Mouse (Mus musculus): Measurements from ENCODE around the gene Timp4. TPM values are rescaled to one million over a fixed set of nuclear protein-coding genes. Genes with fewer than 3 reads are reported as not detected.

The Timp4 gene
- total RNA-seq, 2 experiments from 2014 or later, result 20.7 to 23.0 TPM

- Histone ChIP-seq H3K27ac (peak overlapping the region; percentile 76), H3K4me3 (no peak overlapping the region)
- DNase-seq, result peak; percentile 21
- TF ChIP-seq CTCF (IDR thresholded peaks at IDR 0.05), result no peak
- intact Hi-C loops (cut with DNase I), result loop anchor here (5.0 to 10.0 kb wide), 2 partner anchors 226 to 559 kb away; no protein-coding TSS in a partner anchor
Observed at GRCm38 (mm10) chr6:115273346-115273745, 21.3 kb upstream of the Timp4 start.

GRCm38 (mm10) chr6:115271866-115272271 lies 19.9 kb upstream of the Timp4 start:
- peak; percentile 59 for DNase-seq
- no peak overlapping the region for H3K4me3 ChIP-seq
- peak overlapping the region; percentile 76 for H3K27ac ChIP-seq
- no peak for TF ChIP-seq CTCF (IDR thresholded peaks at IDR 0.05)
- intact Hi-C loops (cut with DNase I), result loop anchor here (5.0 to 10.0 kb wide), 2 partner anchors 225 to 557 kb away; no protein-coding TSS in a partner anchor

GRCm38 (mm10) chr6:115271326-115271725 lies 19.3 kb upstream of the Timp4 start:
- intact Hi-C loops (cut with DNase I), result loop anchor here (5.0 to 10.0 kb wide), 2 partner anchors 224 to 557 kb away; no protein-coding TSS in a partner anchor
- Histone ChIP-seq H3K27ac (peak overlapping the region; percentile 76), H3K4me3 (no peak overlapping the region)
- no peak for DNase-seq
- no peak for TF ChIP-seq CTCF (IDR thresholded peaks at IDR 0.05)

GRCm38 (mm10) chr6:115270085-115270484 lies 18.1 kb upstream of the Timp4 start:
- intact Hi-C loops (cut with DNase I), result loop anchor here (5.0 to 10.0 kb wide), 2 partner anchors 223 to 555 kb away; no protein-coding TSS in a partner anchor
- no peak overlapping the region for H3K4me3 ChIP-seq
- H3K27ac ChIP-seq, result peak overlapping the region; percentile 76
- DNase-seq, result no peak
- TF ChIP-seq CTCF (IDR thresholded peaks at IDR 0.05), result no peak

GRCm38 (mm10) chr6:115269561-115269960 lies 17.6 kb upstream of the Timp4 start:
- no peak for DNase-seq
- Histone ChIP-seq H3K4me3 (no peak overlapping the region), H3K27ac (peak overlapping the region; percentile 76)
- intact Hi-C loops (cut with DNase I), result loop anchor here (2.0 kb wide), 1 partner anchor 269 kb away; no protein-coding TSS in a partner anchor
- no peak for TF ChIP-seq CTCF (IDR thresholded peaks at IDR 0.05)

GRCm38 (mm10) chr6:115268551-115269385 lies 16.8 kb upstream of the Timp4 start:
- no peak overlapping the region for H3K4me3 ChIP-seq
- no peak for TF ChIP-seq CTCF (IDR thresholded peaks at IDR 0.05)
- intact Hi-C loops (cut with DNase I), result loop anchor here (1.0 to 2.0 kb wide), 2 partner anchors 41 to 270 kb away; partner anchors contain the start of gene Gm17482
- DNase-seq, result no peak
- peak overlapping the region; percentile 76 for H3K27ac ChIP-seq

- peak; percentile 95 for TF ChIP-seq CTCF (IDR thresholded peaks at IDR 0.05)
- intact Hi-C loops (cut with DNase I), result loop anchor here (1.0 to 2.0 kb wide), 3 partner anchors 41 to 271 kb away; partner anchors contain the start of gene Gm17482
- H3K27ac ChIP-seq, result peak overlapping the region; percentile 76
- no peak overlapping the region for H3K4me3 ChIP-seq
- peak; percentile 76 for DNase-seq
Observed at GRCm38 (mm10) chr6:115267916-115268315, 15.9 kb upstream of the Timp4 start.

- intact Hi-C loops (cut with DNase I), result loop anchor here (2.0 kb wide), 1 partner anchor 92 kb away; no protein-coding TSS in a partner anchor
Observed at GRCm38 (mm10) chr6:115266791-115267190, 14.8 kb upstream of the Timp4 start.

GRCm38 (mm10) chr6:115260507-115260906 lies 8.5 kb upstream of the Timp4 start:
- no peak for TF ChIP-seq CTCF (IDR thresholded peaks at IDR 0.05)
- H3K27ac ChIP-seq, result no peak overlapping the region
- DNase-seq, result no peak
- H3K4me3 ChIP-seq, result no peak overlapping the region
- intact Hi-C loops (cut with DNase I), result no loop called here

More at GRCm38 (mm10) chr6:115266791-115267190, 14.8 kb upstream of the Timp4 start:
- Histone ChIP-seq H3K4me3 (no peak overlapping the region), H3K27ac (peak overlapping the region; percentile 44)
- no peak for TF ChIP-seq CTCF (IDR thresholded peaks at IDR 0.05)
- no peak for DNase-seq

GRCm38 (mm10) chr6:115255171-115255570 lies 3.2 kb upstream of the Timp4 start:
- no peak for DNase-seq
- TF ChIP-seq CTCF (IDR thresholded peaks at IDR 0.05), result no peak
- intact Hi-C loops (cut with DNase I), result no loop called here
- Histone ChIP-seq H3K4me3 (no peak overlapping the region), H3K27ac (no peak overlapping the region)

GRCm38 (mm10) chr6:115251531-115251985 lies 447 bp downstream of the Timp4 start:
- no peak for TF ChIP-seq CTCF (IDR thresholded peaks at IDR 0.05)
- peak overlapping the region; percentile 71 for H3K4me3 ChIP-seq
- intact Hi-C loops (cut with DNase I), result no loop called here
- DNase-seq, result peak; percentile 69
- H3K27ac ChIP-seq, result peak overlapping the region; percentile 88

- no peak for DNase-seq
- Histone ChIP-seq H3K27ac (peak overlapping the region; percentile 3; the same call in 1 of the 2 replicates), H3K4me3 (no peak overlapping the region)
- no peak for TF ChIP-seq CTCF (IDR thresholded peaks at IDR 0.05)
- intact Hi-C loops (cut with DNase I), result no loop called here
Observed at GRCm38 (mm10) chr6:115245500-115246058, 6.4 kb downstream of the Timp4 start.

- TF ChIP-seq CTCF (IDR thresholded peaks at IDR 0.05), result no peak
- H3K27ac ChIP-seq, result peak overlapping the region; percentile 25; the same call in 1 of the 2 replicates
- H3K4me3 ChIP-seq, result no peak overlapping the region
- intact Hi-C loops (cut with DNase I), result no loop called here
- no peak for DNase-seq
Observed at GRCm38 (mm10) chr6:115244222-115244621, 7.8 kb downstream of the Timp4 start.
